Mouse (Mus musculus): ENCODE data around the gene Kcna10. TPM values are rescaled to one million over a fixed set of nuclear protein-coding genes. Genes with fewer than 3 reads are reported as not detected.

Kcna10 gene
- polyA plus RNA-seq, 1 experiment from 2014 or later: not detected

GRCm38 (mm10) chr3:107217101-107217480 is 34.2 kb downstream of the Kcna10 start:
- Histone ChIP-seq H3K27me3 (ENCODE audit: control insufficient read depth, insufficient read depth, low read length) (0 out of 2 replicates have a peak, but pooled peaks cover 2% of the 10 kb centered on the region), H3K9me3 (ENCODE audit: control insufficient read depth, low read length) (no peaks in the 10 kb centered on the region), H3K36me3 (ENCODE audit: control insufficient read depth, insufficient read depth, low read length) (no peaks in the 10 kb centered on the region), H3K4me2 (ENCODE audit: low read length) (no peak overlapping the region), H3K4me3 (ENCODE audit: control insufficient read depth in 1 of 2, insufficient read depth in 1 of 2, low read depth in 1 of 2, low read length in 2 of 2) (no peak overlapping the region), H3K4me1 (ENCODE audit: control insufficient read depth in 2 of 2, insufficient read depth in 2 of 2, low read length in 2 of 2) (no peaks in the 10 kb centered on the region), H3K27ac (replicated peaks in 1 of 2; ENCODE audit: control insufficient read depth in 1 of 2, insufficient read depth in 1 of 2, low read depth in 2 of 2, low read length in 2 of 2) (no peak overlapping the region), H3K9ac (ENCODE audit: low read length) (no peak overlapping the region)
- no peak for ATAC-seq (ENCODE audit: insufficient number of reproducible peaks, insufficient read depth, low FRiP score, low read depth)
- WGBS: 73% methylated on average over 3 of the region's 3 CpGs

GRCm38 (mm10) chr3:107218572-107218971 is 35.7 kb downstream of the Kcna10 start:
- 80% methylated on average over 7 of the region's 7 CpGs for WGBS
- Histone ChIP-seq H3K27me3 (ENCODE audit: control insufficient read depth, insufficient read depth, low read length) (0 out of 2 replicates have a peak, but pooled peaks cover 2% of the 10 kb centered on the region), H3K27ac (replicated peaks in 1 of 2; ENCODE audit: control insufficient read depth in 1 of 2, insufficient read depth in 1 of 2, low read depth in 2 of 2, low read length in 2 of 2) (no peak overlapping the region), H3K4me2 (ENCODE audit: low read length) (no peak overlapping the region), H3K4me3 (ENCODE audit: control insufficient read depth in 1 of 2, insufficient read depth in 1 of 2, low read depth in 1 of 2, low read length in 2 of 2) (no peak overlapping the region), H3K9ac (ENCODE audit: low read length) (no peak overlapping the region), H3K36me3 (ENCODE audit: control insufficient read depth, insufficient read depth, low read length) (no peaks in the 10 kb centered on the region), H3K9me3 (ENCODE audit: control insufficient read depth, low read length) (no peaks in the 10 kb centered on the region), H3K4me1 (ENCODE audit: control insufficient read depth in 2 of 2, insufficient read depth in 2 of 2, low read length in 2 of 2) (no peaks in the 10 kb centered on the region)
- ATAC-seq (ENCODE audit: insufficient number of reproducible peaks, insufficient read depth, low FRiP score, low read depth): no peak

GRCm38 (mm10) chr3:107221608-107222007 is 38.8 kb downstream of the Kcna10 start, which contains the start of gene Cym:
TSS of gene Cym (minus strand) at chr3:107221732.
- Histone ChIP-seq H3K9me3 (ENCODE audit: control insufficient read depth, low read length) (no peaks in the 10 kb centered on the region), H3K27ac (replicated peaks in 1 of 2; ENCODE audit: control insufficient read depth in 1 of 2, insufficient read depth in 1 of 2, low read depth in 2 of 2, low read length in 2 of 2) (no peak within 1 kb of the TSS), H3K27me3 (ENCODE audit: control insufficient read depth, insufficient read depth, low read length) (no peaks in the 10 kb centered on the region), H3K36me3 (ENCODE audit: control insufficient read depth, insufficient read depth, low read length) (no peaks in the 10 kb centered on the region), H3K9ac (ENCODE audit: low read length) (no peak within 1 kb of the TSS), H3K4me1 (ENCODE audit: control insufficient read depth in 2 of 2, insufficient read depth in 2 of 2, low read length in 2 of 2) (no peaks in the 10 kb centered on the region), H3K4me2 (ENCODE audit: low read length) (no peak within 1 kb of the TSS), H3K4me3 (ENCODE audit: control insufficient read depth in 1 of 2, insufficient read depth in 1 of 2, low read depth in 1 of 2, low read length in 2 of 2) (no peak within 1 kb of the TSS)
- no peak for ATAC-seq (ENCODE audit: insufficient number of reproducible peaks, insufficient read depth, low FRiP score, low read depth)
- WGBS: 71% methylated on average over 10 of the region's 10 CpGs

- 29% methylated on average over 1 of the region's 1 CpGs for WGBS
- H3K27me3 ChIP-seq (ENCODE audit: control insufficient read depth, insufficient read depth, low read length): no peaks in the 10 kb centered on the region
- ATAC-seq (ENCODE audit: insufficient number of reproducible peaks, insufficient read depth, low FRiP score, low read depth): no peak
Measured at GRCm38 (mm10) chr3:107223230-107223629, 40.4 kb downstream of the Kcna10 start.

GRCm38 (mm10) chr3:107225820-107226219 is 43.0 kb downstream of the Kcna10 start:
- Histone ChIP-seq H3K9me3 (ENCODE audit: control insufficient read depth, low read length) (no peaks in the 10 kb centered on the region), H3K9ac (ENCODE audit: low read length) (no peak overlapping the region), H3K4me2 (ENCODE audit: low read length) (no peak overlapping the region), H3K4me3 (ENCODE audit: control insufficient read depth in 1 of 2, insufficient read depth in 1 of 2, low read depth in 1 of 2, low read length in 2 of 2) (no peak overlapping the region), H3K27ac (replicated peaks in 1 of 2; ENCODE audit: control insufficient read depth in 1 of 2, insufficient read depth in 1 of 2, low read depth in 2 of 2, low read length in 2 of 2) (no peak overlapping the region), H3K36me3 (ENCODE audit: control insufficient read depth, insufficient read depth, low read length) (no peaks in the 10 kb centered on the region), H3K4me1 (ENCODE audit: control insufficient read depth in 2 of 2, insufficient read depth in 2 of 2, low read length in 2 of 2) (peaks cover 0 to 8% of the 10 kb centered on the region in 2 experiments; a peak in 2 of 4 replicates), H3K27me3 (ENCODE audit: control insufficient read depth, insufficient read depth, low read length) (no peaks in the 10 kb centered on the region)
- no peak for ATAC-seq (ENCODE audit: insufficient number of reproducible peaks, insufficient read depth, low FRiP score, low read depth)
- 70% methylated on average over 5 of the region's 5 CpGs for WGBS

More at GRCm38 (mm10) chr3:107223230-107223629, 40.4 kb downstream of the Kcna10 start:
- H3K27ac ChIP-seq (replicated peaks in 1 of 2; ENCODE audit: control insufficient read depth in 1 of 2, insufficient read depth in 1 of 2, low read depth in 2 of 2, low read length in 2 of 2): no peak overlapping the region
- H3K9ac ChIP-seq (ENCODE audit: low read length): no peak overlapping the region
- H3K4me1 ChIP-seq (ENCODE audit: control insufficient read depth in 2 of 2, insufficient read depth in 2 of 2, low read length in 2 of 2): no peaks in the 10 kb centered on the region
- H3K9me3 ChIP-seq (ENCODE audit: control insufficient read depth, low read length): no peaks in the 10 kb centered on the region
- no peak overlapping the region for H3K4me2 ChIP-seq (ENCODE audit: low read length)
- no peaks in the 10 kb centered on the region for H3K36me3 ChIP-seq (ENCODE audit: control insufficient read depth, insufficient read depth, low read length)
- no peak overlapping the region for H3K4me3 ChIP-seq (ENCODE audit: control insufficient read depth in 1 of 2, insufficient read depth in 1 of 2, low read depth in 1 of 2, low read length in 2 of 2)

- no peak for ATAC-seq (ENCODE audit: insufficient number of reproducible peaks, insufficient read depth, low FRiP score, low read depth)
Measured at GRCm38 (mm10) chr3:107229221-107229620, 46.4 kb downstream of the Kcna10 start.

GRCm38 (mm10) chr3:107229822-107230221 is 47.0 kb downstream of the Kcna10 start:
- no peak overlapping the region for H3K4me2 ChIP-seq (ENCODE audit: low read length)
- H3K4me1 ChIP-seq (ENCODE audit: control insufficient read depth in 2 of 2, insufficient read depth in 2 of 2, low read length in 2 of 2): peaks cover 0 to 8% of the 10 kb centered on the region in 2 experiments; a peak in 2 of 4 replicates
- H3K36me3 ChIP-seq (ENCODE audit: control insufficient read depth, insufficient read depth, low read length): no peaks in the 10 kb centered on the region
- 41% methylated on average over 5 of the region's 5 CpGs for WGBS
- peaks cover 12% of the 10 kb centered on the region; the same call in 1 of the 2 replicates for H3K27me3 ChIP-seq (ENCODE audit: control insufficient read depth, insufficient read depth, low read length)
- H3K9ac ChIP-seq (ENCODE audit: low read length): no peak overlapping the region
- 0 out of 2 replicates have a peak, but pooled peaks have one; percentile 33 for ATAC-seq (ENCODE audit: insufficient number of reproducible peaks, insufficient read depth, low FRiP score, low read depth)
- H3K9me3 ChIP-seq (ENCODE audit: control insufficient read depth, low read length): no peaks in the 10 kb centered on the region
- H3K27ac ChIP-seq (replicated peaks in 1 of 2; ENCODE audit: control insufficient read depth in 1 of 2, insufficient read depth in 1 of 2, low read depth in 2 of 2, low read length in 2 of 2): no peak overlapping the region
- no peak overlapping the region for H3K4me3 ChIP-seq (ENCODE audit: control insufficient read depth in 1 of 2, insufficient read depth in 1 of 2, low read depth in 1 of 2, low read length in 2 of 2)

More at GRCm38 (mm10) chr3:107229221-107229620, 46.4 kb downstream of the Kcna10 start:
- H3K9me3 ChIP-seq (ENCODE audit: control insufficient read depth, low read length): no peaks in the 10 kb centered on the region
- H3K4me3 ChIP-seq (ENCODE audit: control insufficient read depth in 1 of 2, insufficient read depth in 1 of 2, low read depth in 1 of 2, low read length in 2 of 2): no peak overlapping the region
- no peak overlapping the region for H3K9ac ChIP-seq (ENCODE audit: low read length)
- no peaks in the 10 kb centered on the region for H3K36me3 ChIP-seq (ENCODE audit: control insufficient read depth, insufficient read depth, low read length)
- peaks cover 0 to 8% of the 10 kb centered on the region in 2 experiments; a peak in 2 of 4 replicates for H3K4me1 ChIP-seq (ENCODE audit: control insufficient read depth in 2 of 2, insufficient read depth in 2 of 2, low read length in 2 of 2)
- H3K27me3 ChIP-seq (ENCODE audit: control insufficient read depth, insufficient read depth, low read length): peaks cover 12% of the 10 kb centered on the region; the same call in 1 of the 2 replicates
- H3K27ac ChIP-seq (replicated peaks in 1 of 2; ENCODE audit: control insufficient read depth in 1 of 2, insufficient read depth in 1 of 2, low read depth in 2 of 2, low read length in 2 of 2): no peak overlapping the region
- H3K4me2 ChIP-seq (ENCODE audit: low read length): no peak overlapping the region
- WGBS: 78% methylated on average over 5 of the region's 5 CpGs

- H3K9ac ChIP-seq (ENCODE audit: low read length): no peak within 1 kb of the TSS
- H3K27ac ChIP-seq (replicated peaks in 1 of 2; ENCODE audit: control insufficient read depth in 1 of 2, insufficient read depth in 1 of 2, low read depth in 2 of 2, low read length in 2 of 2): no peak within 1 kb of the TSS
- peaks cover 12% of the 10 kb centered on the region; the same call in 1 of the 2 replicates for H3K27me3 ChIP-seq (ENCODE audit: control insufficient read depth, insufficient read depth, low read length)
- H3K4me2 ChIP-seq (ENCODE audit: low read length): no peak within 1 kb of the TSS
- H3K9me3 ChIP-seq (ENCODE audit: control insufficient read depth, low read length): no peaks in the 10 kb centered on the region
- H3K36me3 ChIP-seq (ENCODE audit: control insufficient read depth, insufficient read depth, low read length): no peaks in the 10 kb centered on the region
- peaks cover 0 to 8% of the 10 kb centered on the region in 2 experiments; a peak in 2 of 4 replicates for H3K4me1 ChIP-seq (ENCODE audit: control insufficient read depth in 2 of 2, insufficient read depth in 2 of 2, low read length in 2 of 2)
- no peak within 1 kb of the TSS for H3K4me3 ChIP-seq (ENCODE audit: control insufficient read depth in 1 of 2, insufficient read depth in 1 of 2, low read depth in 1 of 2, low read length in 2 of 2)
- no peak for ATAC-seq (ENCODE audit: insufficient number of reproducible peaks, insufficient read depth, low FRiP score, low read depth)
- WGBS: 40% methylated on average over 1 of the region's 1 CpGs
Measured at GRCm38 (mm10) chr3:107230527-107230926, 47.7 kb downstream of the Kcna10 start, which contains the start of gene A630076J17Rik. TSS of gene A630076J17Rik (plus strand) at chr3:107230614.
